Mouse (Mus musculus) limb, embryonic 15.5 days (tissue): ENCODE data around the gene Slc24a2. TPM values are rescaled to one million over a fixed set of nuclear protein-coding genes. Genes with fewer than 3 reads are reported as not detected.

Source experiments
- ATAC-seq: fragments of 200-750 bp; cut with Nextera tagmentation; 2 replicates; pipeline ENCODE4 v1.8.0; 2017; ENCODE audit warnings: low read depth, moderate TSS enrichment; ENCODE audit not compliant: insufficient number of reproducible peaks, low FRiP score, low TSS enrichment
- H3K27ac ChIP-seq: fragments of 300-500 bp; sonication (generic); 2 replicates; pipeline ENCODE4 v1.5.1; 2015; ENCODE audit warnings: moderate library complexity, mild to moderate bottlenecking, inconsistent platforms
- H3K27me3 ChIP-seq: fragments of 300-500 bp; sonication (generic); 2 replicates; pipeline ENCODE4 v1.6.1; 2015; ENCODE audit warnings: inconsistent platforms
- H3K36me3 ChIP-seq: fragments of 300-500 bp; sonication (generic); 2 replicates; pipeline ENCODE4 v1.6.1; 2015; ENCODE audit warnings: inconsistent platforms
- H3K4me1 ChIP-seq: fragments of 300-500 bp; sonication (generic); 2 replicates; pipeline ENCODE4 v1.6.1; 2015; ENCODE audit warnings: inconsistent platforms
- H3K4me2 ChIP-seq: fragments of 300-500 bp; sonication (generic); 2 replicates; pipeline ENCODE4 v1.6.1; 2015; ENCODE audit warnings: mild to moderate bottlenecking, inconsistent platforms
- H3K4me3 ChIP-seq: fragments of 300-500 bp; sonication (generic); 2 replicates; pipeline ENCODE4 v1.5.1; 2015; ENCODE audit warnings: mild to moderate bottlenecking, inconsistent platforms
- H3K9ac ChIP-seq: fragments of 300-500 bp; sonication (generic); 2 replicates; pipeline ENCODE4 v1.6.1; 2015; ENCODE audit warnings: inconsistent platforms
- H3K9me3 ChIP-seq: fragments of 300-500 bp; sonication (generic); 2 replicates; pipeline ENCODE4 v1.6.1; 2016; ENCODE audit warnings: inconsistent platforms
- WGBS: fragments of 180-500 bp; shearing (Covaris S2); methylation state at CpG from one replicate; pipeline ENCODE4 v1.1.7; 2015; 5-methylcytosine and 5-hydroxymethylcytosine counted together
- polyA plus RNA-seq: library from polyadenylated mRNA; unstranded; fragments of >200 nt; fragmentation: Nextera tagmentation; extraction: Ambion mirVana; gene quantifications from 2 replicates; pipeline ENCODE4 v1.2.1, GENCODE M21; 2015

The Slc24a2 gene
- polyA plus RNA-seq, 1 experiment from 2014 or later, result 0.81 TPM

- Histone ChIP-seq H3K27me3 (no peaks in the 10 kb centered on the region), H3K4me3 (no peak overlapping the region), H3K27ac (no peak overlapping the region), H3K4me2 (no peak overlapping the region), H3K4me1 (no peaks in the 10 kb centered on the region), H3K9me3 (no peaks in the 10 kb centered on the region), H3K36me3 (no peaks in the 10 kb centered on the region), H3K9ac (no peak overlapping the region)
- ATAC-seq, result no peak
- 60% methylated on average over 10 of the region's 10 CpGs for WGBS
Observed at GRCm38 (mm10) chr4:87184147-87184930, 45.9 kb downstream of the Slc24a2 start.

DNA sequence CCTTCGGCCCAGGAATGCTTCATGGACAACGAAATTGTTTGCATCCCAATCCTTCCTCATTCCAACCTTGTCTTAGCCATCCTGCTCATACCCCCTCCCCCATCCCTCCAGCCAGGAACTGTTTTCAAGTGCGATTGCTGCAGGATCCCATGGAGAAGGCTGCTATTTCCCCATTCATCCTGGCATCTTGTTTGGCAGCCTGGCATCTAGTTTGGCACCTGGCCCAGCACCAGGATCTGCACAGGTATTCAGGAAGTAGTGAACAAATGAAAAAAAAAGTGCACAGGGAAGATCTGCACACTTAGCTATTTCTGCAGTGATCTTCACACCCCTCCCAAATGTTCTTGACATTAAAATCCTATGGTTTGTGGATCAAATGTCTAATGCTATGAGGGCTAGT is 53.2 kb downstream of the Slc24a2 start:
- no peak overlapping the region for H3K4me2 ChIP-seq
- no peak for ATAC-seq
- H3K27ac ChIP-seq, result no peak overlapping the region
- no peaks in the 10 kb centered on the region for H3K27me3 ChIP-seq
- no peak overlapping the region for H3K4me3 ChIP-seq
- no peaks in the 10 kb centered on the region for H3K4me1 ChIP-seq
- WGBS, result 73% methylated on average over 3 of the region's 3 CpGs
- H3K9me3 ChIP-seq, result no peaks in the 10 kb centered on the region
- H3K36me3 ChIP-seq, result no peaks in the 10 kb centered on the region
- H3K9ac ChIP-seq, result no peak overlapping the region

GRCm38 (mm10) chr4:87163945-87164344 is 66.3 kb downstream of the Slc24a2 start:
- H3K9me3 ChIP-seq, result no peaks in the 10 kb centered on the region
- no peak for ATAC-seq
- H3K27ac ChIP-seq, result no peak overlapping the region
- H3K9ac ChIP-seq, result no peak overlapping the region
- H3K4me3 ChIP-seq, result no peak overlapping the region
- no peaks in the 10 kb centered on the region for H3K27me3 ChIP-seq
- no peaks in the 10 kb centered on the region for H3K4me1 ChIP-seq
- WGBS, result 84% methylated on average over 6 of the region's 6 CpGs
- no peaks in the 10 kb centered on the region for H3K36me3 ChIP-seq
- no peak overlapping the region for H3K4me2 ChIP-seq

DNA sequence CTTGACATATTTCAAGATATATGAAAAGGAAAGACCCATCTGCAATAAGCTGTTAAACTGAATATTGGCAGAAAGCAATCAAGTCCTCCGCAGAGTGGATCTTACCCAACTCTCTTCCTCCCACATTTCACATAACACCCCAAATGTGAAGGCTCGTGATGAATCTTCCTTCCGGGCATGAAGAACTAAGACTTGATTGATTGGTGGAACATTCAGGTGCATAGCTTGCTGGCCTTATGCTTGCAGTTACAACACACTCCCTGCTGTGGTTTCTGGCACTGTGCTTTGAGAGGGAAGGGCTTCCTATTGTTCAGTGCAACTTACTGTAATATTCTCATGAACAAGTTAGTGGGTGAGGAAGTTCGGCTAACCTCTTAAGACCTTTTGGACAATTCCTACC is 72.2 kb downstream of the Slc24a2 start:
- Histone ChIP-seq H3K9ac (no peak overlapping the region), H3K4me1 (no peaks in the 10 kb centered on the region), H3K36me3 (no peaks in the 10 kb centered on the region), H3K27me3 (no peaks in the 10 kb centered on the region), H3K4me2 (no peak overlapping the region), H3K4me3 (no peak overlapping the region), H3K27ac (no peak overlapping the region), H3K9me3 (no peaks in the 10 kb centered on the region)
- WGBS, result 75% methylated on average over 4 of the region's 4 CpGs
- ATAC-seq, result no peak

- ATAC-seq, result no peak
- no peak overlapping the region for H3K27ac ChIP-seq
- H3K9ac ChIP-seq, result no peak overlapping the region
- no peak overlapping the region for H3K4me3 ChIP-seq
- H3K36me3 ChIP-seq, result no peaks in the 10 kb centered on the region
- no peaks in the 10 kb centered on the region for H3K4me1 ChIP-seq
- WGBS, result 78% methylated on average over 7 of the region's 7 CpGs
- no peak overlapping the region for H3K4me2 ChIP-seq
- no peaks in the 10 kb centered on the region for H3K27me3 ChIP-seq
- no peaks in the 10 kb centered on the region for H3K9me3 ChIP-seq
Observed at GRCm38 (mm10) chr4:87151990-87152389, 78.3 kb downstream of the Slc24a2 start.

DNA sequence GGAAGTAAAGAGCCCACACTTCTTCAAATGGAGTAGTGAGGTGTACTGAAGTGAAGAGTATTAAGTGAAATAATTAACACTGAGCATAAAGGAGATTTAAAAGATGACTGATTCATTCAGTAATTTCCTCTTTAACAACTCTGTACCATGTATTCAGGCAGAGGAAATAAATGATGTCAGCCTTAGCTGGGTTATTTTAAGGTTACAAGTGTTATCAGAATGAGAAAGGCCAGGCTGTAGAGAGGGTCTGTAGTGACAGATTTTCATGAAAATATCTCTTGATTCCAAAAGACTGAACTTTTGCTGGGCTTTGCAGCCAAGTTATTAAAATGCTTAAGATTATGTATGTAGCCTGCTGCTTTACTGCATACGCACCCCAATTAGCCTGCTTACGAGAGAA is 80.7 kb downstream of the Slc24a2 start:
- no peaks in the 10 kb centered on the region for H3K27me3 ChIP-seq
- no peaks in the 10 kb centered on the region for H3K4me1 ChIP-seq
- no peaks in the 10 kb centered on the region for H3K9me3 ChIP-seq
- ATAC-seq, result no peak
- no peak overlapping the region for H3K4me2 ChIP-seq
- no peak overlapping the region for H3K4me3 ChIP-seq
- WGBS, result 39% methylated on average over 2 of the region's 2 CpGs
- no peak overlapping the region for H3K27ac ChIP-seq
- H3K36me3 ChIP-seq, result no peaks in the 10 kb centered on the region
- no peak overlapping the region for H3K9ac ChIP-seq

DNA sequence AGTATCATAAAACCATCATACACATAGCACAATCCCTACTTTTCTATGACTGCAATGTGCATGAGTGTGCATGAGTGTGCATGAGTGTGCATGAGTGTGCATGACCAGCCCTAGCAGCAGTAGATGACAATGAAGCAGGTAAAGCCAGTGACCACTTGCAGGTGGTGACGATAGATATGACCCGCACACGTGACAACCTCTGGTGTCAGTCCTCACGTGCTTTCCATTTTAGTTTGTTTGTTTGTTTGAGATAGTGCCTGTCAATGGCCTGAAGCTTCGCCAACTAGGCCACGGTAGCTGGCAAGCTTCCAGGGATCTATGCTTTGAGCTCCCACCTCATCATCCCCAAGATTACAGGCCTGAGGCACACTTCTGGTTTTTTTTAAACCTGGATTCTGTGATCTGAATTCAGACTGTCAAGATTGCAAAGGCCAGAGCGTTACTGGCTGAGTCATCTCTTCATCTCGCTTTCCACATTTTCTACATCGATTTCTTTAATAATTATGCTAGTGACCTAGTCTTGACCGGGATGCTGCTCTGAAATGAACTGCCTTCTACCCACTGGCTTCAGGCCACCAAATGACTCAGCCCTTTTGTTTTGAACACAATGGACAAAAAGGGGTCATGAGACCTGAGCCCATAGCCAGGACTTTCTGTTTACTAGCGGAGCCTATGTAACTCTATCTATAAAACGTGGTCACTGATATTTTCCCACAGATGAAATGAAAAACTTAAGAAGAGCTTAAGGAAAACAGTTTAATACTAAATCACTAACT is 88.5 kb downstream of the Slc24a2 start:
- Histone ChIP-seq H3K27me3 (no peaks in the 10 kb centered on the region), H3K9ac (no peak overlapping the region), H3K4me1 (no peaks in the 10 kb centered on the region), H3K27ac (no peak overlapping the region), H3K4me2 (no peak overlapping the region), H3K4me3 (no peak overlapping the region), H3K36me3 (no peaks in the 10 kb centered on the region), H3K9me3 (no peaks in the 10 kb centered on the region)
- no peak for ATAC-seq
- 77% methylated on average over 12 of the region's 12 CpGs for WGBS

- Histone ChIP-seq H3K4me2 (no peak overlapping the region), H3K9me3 (no peaks in the 10 kb centered on the region), H3K36me3 (no peaks in the 10 kb centered on the region), H3K4me3 (no peak overlapping the region), H3K27ac (no peak overlapping the region), H3K9ac (no peak overlapping the region), H3K4me1 (no peaks in the 10 kb centered on the region), H3K27me3 (no peaks in the 10 kb centered on the region)
- WGBS, result 71% methylated on average over 3 of the region's 3 CpGs
- ATAC-seq, result no peak
Observed at GRCm38 (mm10) chr4:87140901-87141300, 89.4 kb downstream of the Slc24a2 start.

DNA sequence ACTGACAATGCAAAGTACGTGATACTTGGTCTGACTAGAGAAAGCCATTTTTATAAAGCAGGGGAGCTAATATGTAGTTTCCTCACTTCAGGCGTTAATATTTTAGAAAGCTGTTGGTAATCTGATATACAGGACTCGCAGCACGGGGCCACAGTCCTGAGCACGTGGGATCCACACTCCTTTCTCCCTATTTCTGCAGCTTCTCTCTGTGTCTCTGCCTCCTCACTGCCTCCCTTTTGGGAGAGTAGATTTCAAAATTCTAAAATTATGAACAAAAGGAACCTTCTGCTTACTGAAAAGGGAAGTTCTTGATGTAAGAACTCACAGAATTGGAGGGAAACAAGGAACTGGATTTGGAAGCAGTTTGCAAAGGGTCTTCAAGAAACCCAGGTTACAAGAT is 97.8 kb downstream of the Slc24a2 start:
- no peak overlapping the region for H3K4me3 ChIP-seq
- ATAC-seq, result no peak
- 59% methylated on average over 5 of the region's 5 CpGs for WGBS
- H3K4me1 ChIP-seq, result no peaks in the 10 kb centered on the region
- no peaks in the 10 kb centered on the region for H3K27me3 ChIP-seq
- H3K4me2 ChIP-seq, result no peak overlapping the region
- no peaks in the 10 kb centered on the region for H3K9me3 ChIP-seq
- H3K9ac ChIP-seq, result no peak overlapping the region
- H3K27ac ChIP-seq, result no peak overlapping the region
- H3K36me3 ChIP-seq, result no peaks in the 10 kb centered on the region

GRCm38 (mm10) chr4:87126756-87127155 is 103.5 kb downstream of the Slc24a2 start:
- Histone ChIP-seq H3K4me3 (no peak overlapping the region), H3K9me3 (no peaks in the 10 kb centered on the region), H3K36me3 (no peaks in the 10 kb centered on the region), H3K27me3 (no peaks in the 10 kb centered on the region), H3K4me1 (no peaks in the 10 kb centered on the region), H3K4me2 (no peak overlapping the region), H3K9ac (no peak overlapping the region), H3K27ac (no peak overlapping the region)
- ATAC-seq, result no peak
- WGBS, result 67% methylated on average over 4 of the region's 4 CpGs

GRCm38 (mm10) chr4:87119758-87120157 is 110.5 kb downstream of the Slc24a2 start:
- Histone ChIP-seq H3K9me3 (no peaks in the 10 kb centered on the region), H3K27me3 (no peaks in the 10 kb centered on the region), H3K4me1 (no peaks in the 10 kb centered on the region), H3K36me3 (no peaks in the 10 kb centered on the region), H3K9ac (no peak overlapping the region), H3K4me3 (no peak overlapping the region), H3K27ac (no peak overlapping the region), H3K4me2 (no peak overlapping the region)
- 47% methylated on average over 4 of the region's 4 CpGs for WGBS
- no peak for ATAC-seq

DNA sequence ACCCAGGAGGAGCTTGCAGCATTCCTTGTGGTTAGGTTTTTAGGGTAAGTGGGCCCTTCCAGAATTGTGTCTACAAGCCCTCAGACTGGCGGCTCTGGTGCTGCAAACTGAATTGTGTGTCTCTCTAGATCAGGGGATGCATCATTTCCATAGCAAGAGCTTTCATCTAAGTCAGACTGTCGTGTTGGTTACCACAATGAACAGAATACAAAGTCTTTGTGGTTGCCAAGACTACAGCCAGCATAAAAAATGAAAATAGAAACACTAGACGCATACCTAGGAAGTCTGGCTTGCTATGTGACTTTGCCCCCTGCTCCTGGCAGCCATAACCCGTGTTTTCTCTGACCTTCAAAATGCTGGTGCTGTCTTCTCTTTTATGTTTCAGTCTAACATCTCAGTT is 114.6 kb downstream of the Slc24a2 start:
- WGBS, result 55% methylated on average over 4 of the region's 4 CpGs

More for the DNA sequence above, 114.6 kb downstream of the Slc24a2 start:
- no peak overlapping the region for H3K4me3 ChIP-seq
- H3K4me1 ChIP-seq, result no peaks in the 10 kb centered on the region
- H3K27ac ChIP-seq, result no peak overlapping the region
- no peaks in the 10 kb centered on the region for H3K9me3 ChIP-seq
- ATAC-seq, result no peak
- H3K4me2 ChIP-seq, result no peak overlapping the region
- H3K36me3 ChIP-seq, result no peaks in the 10 kb centered on the region
- no peaks in the 10 kb centered on the region for H3K27me3 ChIP-seq
- no peak overlapping the region for H3K9ac ChIP-seq
